Mouse (Mus musculus) midbrain, embryonic 13.5 days (tissue): ENCODE data around the gene Igll1. TPM values are rescaled to one million over a fixed set of nuclear protein-coding genes. Genes with fewer than 3 reads are reported as not detected.

ENCODE experiments used
- ATAC-seq: fragments of 200-750 bp; cut with Nextera tagmentation; 2 replicates; pipeline ENCODE4 v1.8.0; 2017; ENCODE audit warnings: mild to moderate bottlenecking, moderate TSS enrichment, moderate library complexity
- H3K27ac ChIP-seq: fragments of 300-500 bp; sonication (generic); 2 replicates; pipeline ENCODE4 v1.5.1; 2015; ENCODE audit warnings: inconsistent platforms, mild to moderate bottlenecking, moderate library complexity
- H3K27me3 ChIP-seq: fragments of 300-500 bp; sonication (generic); 2 replicates; pipeline ENCODE4 v1.6.1; 2015; ENCODE audit warnings: mild to moderate bottlenecking, inconsistent platforms
- H3K36me3 ChIP-seq: fragments of 300-500 bp; sonication (generic); 2 replicates; pipeline ENCODE4 v1.6.1; 2015; ENCODE audit warnings: mild to moderate bottlenecking, inconsistent platforms
- H3K4me1 ChIP-seq: fragments of 300-500 bp; sonication (generic); replicated peaks from 2 replicates; pipeline ENCODE4 v1.6.1; 2015; ENCODE audit warnings: inconsistent platforms
- H3K4me2 ChIP-seq: fragments of 300-500 bp; sonication (generic); replicated peaks from 2 replicates; pipeline ENCODE4 v1.6.1; 2015; ENCODE audit warnings: moderate library complexity, mild to moderate bottlenecking, inconsistent platforms
- H3K4me3 ChIP-seq: fragments of 300-500 bp; sonication (generic); replicated peaks from 2 replicates; pipeline ENCODE4 v1.5.1; 2015; ENCODE audit warnings: mild to moderate bottlenecking, inconsistent platforms
- H3K9ac ChIP-seq: fragments of 300-500 bp; sonication (generic); replicated peaks from 2 replicates; pipeline ENCODE4 v1.6.1; 2015; ENCODE audit warnings: mild to moderate bottlenecking, inconsistent platforms
- H3K9me3 ChIP-seq: fragments of 300-500 bp; sonication (generic); 2 replicates; pipeline ENCODE4 v1.6.1; 2016; ENCODE audit warnings: mild to moderate bottlenecking, inconsistent platforms
- WGBS: fragments of 180-500 bp; shearing (Covaris S2); methylation state at CpG from one replicate; pipeline ENCODE4 v1.1.7; 2015; 5-methylcytosine and 5-hydroxymethylcytosine counted together
- polyA plus RNA-seq: library from polyadenylated mRNA; unstranded; fragments of >200 nt; fragmentation: Nextera tagmentation; extraction: Ambion mirVana; gene quantifications from 2 replicates; pipeline ENCODE4 v1.2.1, GENCODE M21; 2015

Igll1 gene
- 0.21 and 0.24 TPM in 2 replicates for polyA plus RNA-seq

GRCm38 (mm10) chr16:16863978-16864377 lies at the start of gene Igll1:
TSS of gene Igll1 (minus strand) at chr16:16863985.
- WGBS: 69% methylated on average over 2 of the region's 2 CpGs
- ATAC-seq: no peak
- no peaks in the 10 kb centered on the region for H3K36me3 ChIP-seq

GRCm38 (mm10) chr16:16913440-16913839 lies 49.7 kb upstream of the Igll1 start:
- Histone ChIP-seq H3K36me3 (peaks cover 90% of the 10 kb centered on the region), H3K4me3 (no peak overlapping the region), H3K9ac (no peak overlapping the region), H3K4me1 (peaks cover 7% of the 10 kb centered on the region), H3K9me3 (no peaks in the 10 kb centered on the region), H3K4me2 (no peak overlapping the region), H3K27ac (no peak overlapping the region), H3K27me3 (no peaks in the 10 kb centered on the region)
- ATAC-seq: no peak
- 86% methylated on average over 1 of the region's 1 CpGs for WGBS

More at GRCm38 (mm10) chr16:16863978-16864377, at the start of gene Igll1:
- Histone ChIP-seq H3K4me1 (no peaks in the 10 kb centered on the region), H3K9me3 (no peaks in the 10 kb centered on the region), H3K9ac (no peak within 1 kb of the TSS), H3K27ac (no peak within 1 kb of the TSS), H3K4me3 (no peak within 1 kb of the TSS), H3K27me3 (no peaks in the 10 kb centered on the region), H3K4me2 (no peak within 1 kb of the TSS)

GRCm38 (mm10) chr16:16911641-16912597 lies 48.1 kb upstream of the Igll1 start:
- Histone ChIP-seq H3K9me3 (no peaks in the 10 kb centered on the region), H3K4me3 (no peak overlapping the region), H3K27me3 (no peaks in the 10 kb centered on the region), H3K36me3 (peaks cover 86% of the 10 kb centered on the region), H3K27ac (peak overlapping the region; percentile 67), H3K4me2 (no peak overlapping the region), H3K4me1 (peaks cover 7% of the 10 kb centered on the region), H3K9ac (no peak overlapping the region)
- WGBS: 29% methylated on average over 13 of the region's 13 CpGs
- peak; percentile 98 for ATAC-seq

- Histone ChIP-seq H3K27ac (no peak overlapping the region), H3K9me3 (no peaks in the 10 kb centered on the region), H3K4me3 (no peak overlapping the region), H3K27me3 (no peaks in the 10 kb centered on the region), H3K4me1 (peaks cover 7% of the 10 kb centered on the region), H3K9ac (no peak overlapping the region), H3K36me3 (peaks cover 88% of the 10 kb centered on the region), H3K4me2 (no peak overlapping the region)
- ATAC-seq: no peak
- WGBS: 84% methylated on average over 6 of the region's 6 CpGs
Observed at GRCm38 (mm10) chr16:16907799-16908198, 44.0 kb upstream of the Igll1 start.

- ATAC-seq: 0 out of 2 replicates have a peak, but pooled peaks have one; percentile 7
- Histone ChIP-seq H3K36me3 (peaks cover 64% of the 10 kb centered on the region), H3K27me3 (no peaks in the 10 kb centered on the region), H3K4me2 (no peak overlapping the region), H3K9me3 (no peaks in the 10 kb centered on the region), H3K4me3 (no peak overlapping the region), H3K9ac (no peak overlapping the region), H3K4me1 (peaks cover 5% of the 10 kb centered on the region), H3K27ac (no peak overlapping the region)
- 87% methylated on average over 5 of the region's 5 CpGs for WGBS
Observed at GRCm38 (mm10) chr16:16903188-16903587, 39.4 kb upstream of the Igll1 start.

GRCm38 (mm10) chr16:16902329-16902728 lies 38.5 kb upstream of the Igll1 start:
- Histone ChIP-seq H3K27me3 (no peaks in the 10 kb centered on the region), H3K4me2 (no peak overlapping the region), H3K9me3 (no peaks in the 10 kb centered on the region), H3K9ac (no peak overlapping the region), H3K36me3 (peaks cover 56% of the 10 kb centered on the region), H3K4me1 (peaks cover 13% of the 10 kb centered on the region), H3K27ac (no peak overlapping the region), H3K4me3 (no peak overlapping the region)
- 86% methylated on average over 4 of the region's 4 CpGs for WGBS
- no peak for ATAC-seq

GRCm38 (mm10) chr16:16897056-16897584 lies 33.3 kb upstream of the Igll1 start:
- Histone ChIP-seq H3K4me3 (peak overlapping the region; percentile 67), H3K9ac (peak overlapping the region; percentile 85), H3K9me3 (no peaks in the 10 kb centered on the region), H3K36me3 (peaks cover 30% of the 10 kb centered on the region), H3K4me1 (peaks cover 24% of the 10 kb centered on the region), H3K27me3 (no peaks in the 10 kb centered on the region), H3K4me2 (peak overlapping the region; percentile 83), H3K27ac (peak overlapping the region; percentile 74)
- peak; percentile 16; the same call in 1 of the 2 replicates for ATAC-seq
- WGBS: 27% methylated on average over 10 of the region's 10 CpGs

GRCm38 (mm10) chr16:16896382-16897055 lies 32.7 kb upstream of the Igll1 start, which contains the start of gene Ppm1f:
TSS of gene Ppm1f (plus strand) at chr16:16896469.
- peak; percentile 95 for ATAC-seq
- H3K9me3 ChIP-seq: no peaks in the 10 kb centered on the region
- H3K9ac ChIP-seq: peak within 1 kb of the TSS; percentile 85
- H3K36me3 ChIP-seq: peaks cover 36% of the 10 kb centered on the region
- no peaks in the 10 kb centered on the region for H3K27me3 ChIP-seq
- WGBS: 0% methylated on average over 29 of the region's 29 CpGs
- H3K27ac ChIP-seq: peak within 1 kb of the TSS; percentile 74
- H3K4me1 ChIP-seq: peaks cover 24% of the 10 kb centered on the region
- peak within 1 kb of the TSS; percentile 83 for H3K4me2 ChIP-seq
- peak within 1 kb of the TSS; percentile 67 for H3K4me3 ChIP-seq

- Histone ChIP-seq H3K36me3 (peaks cover 42% of the 10 kb centered on the region), H3K9me3 (no peaks in the 10 kb centered on the region), H3K27ac (peak overlapping the region; percentile 74), H3K27me3 (no peaks in the 10 kb centered on the region), H3K4me2 (peak overlapping the region; percentile 83), H3K9ac (0 out of 2 replicates have a peak overlapping the region, but pooled peaks have one; percentile 14), H3K4me1 (peaks cover 24% of the 10 kb centered on the region), H3K4me3 (peak overlapping the region; percentile 67; the same call in 1 of the 2 replicates)
- WGBS: 23% methylated on average over 4 of the region's 4 CpGs
- ATAC-seq: no peak
Observed at GRCm38 (mm10) chr16:16896015-16896381, 32.2 kb upstream of the Igll1 start.

- WGBS: 90% methylated on average over 7 of the region's 7 CpGs
- Histone ChIP-seq H3K9me3 (no peaks in the 10 kb centered on the region), H3K9ac (no peak overlapping the region), H3K36me3 (peaks cover 67% of the 10 kb centered on the region), H3K27ac (no peak overlapping the region), H3K4me2 (no peak overlapping the region), H3K4me3 (no peak overlapping the region), H3K27me3 (no peaks in the 10 kb centered on the region), H3K4me1 (peaks cover 12% of the 10 kb centered on the region)
- ATAC-seq: no peak
Observed at GRCm38 (mm10) chr16:16892366-16892765, 28.6 kb upstream of the Igll1 start.

GRCm38 (mm10) chr16:16888341-16888740 lies 24.6 kb upstream of the Igll1 start:
- H3K4me3 ChIP-seq: no peak overlapping the region
- ATAC-seq: no peak
- H3K36me3 ChIP-seq: peaks cover 100% of the 10 kb centered on the region
- no peaks in the 10 kb centered on the region for H3K27me3 ChIP-seq
- no peak overlapping the region for H3K27ac ChIP-seq
- WGBS: 100% methylated on average over 1 of the region's 1 CpGs
- H3K4me2 ChIP-seq: no peak overlapping the region
- no peaks in the 10 kb centered on the region for H3K4me1 ChIP-seq
- H3K9ac ChIP-seq: no peak overlapping the region
- H3K9me3 ChIP-seq: no peaks in the 10 kb centered on the region

GRCm38 (mm10) chr16:16879025-16879424 lies 15.2 kb upstream of the Igll1 start:
- H3K36me3 ChIP-seq: peaks cover 88% of the 10 kb centered on the region
- H3K27me3 ChIP-seq: no peaks in the 10 kb centered on the region
- H3K9me3 ChIP-seq: peaks cover 8% of the 10 kb centered on the region; the same call in 1 of the 2 replicates
- WGBS: 89% methylated on average over 5 of the region's 5 CpGs
- no peak overlapping the region for H3K4me2 ChIP-seq
- H3K4me1 ChIP-seq: no peaks in the 10 kb centered on the region
- no peak overlapping the region for H3K9ac ChIP-seq
- H3K27ac ChIP-seq: no peak overlapping the region
- H3K4me3 ChIP-seq: no peak overlapping the region
- no peak for ATAC-seq
